Mouse (Mus musculus) CH12.LX (cell line): Measurements from ENCODE around the gene Naa16.

Experiments
- CHD2 ChIP-seq: IDR thresholded peaks from 2 replicates; pipeline ENCODE4 v1.6.1; 2011; ENCODE audit warnings: low read length, improper control_type of control experiment
- CTCF ChIP-seq, 2 experiments: IDR thresholded peaks in 1 of 2; conservative IDR thresholded peaks in 1 of 2; 2 replicates each; pipeline ENCODE4 v1.5.1; 2011 to 2012; ENCODE audit warnings: low read depth in 2 of 2, low read length in 2 of 2, improper control_type of control experiment in 1 of 2, inconsistent platforms in 1 of 2, mild to moderate bottlenecking in 1 of 2, moderate library complexity in 1 of 2
- ELF1 ChIP-seq: IDR thresholded peaks from 2 replicates; pipeline ENCODE4 v1.6.1; 2014; ENCODE audit warnings: low read depth, mild to moderate bottlenecking, inconsistent platforms, low read length, improper control_type of control experiment
- EP300 ChIP-seq: IDR thresholded peaks from 2 replicates; pipeline ENCODE4 v1.6.1; 2011; ENCODE audit warnings: low read length, improper control_type of control experiment
- GABPA ChIP-seq: IDR thresholded peaks from 2 replicates; pipeline ENCODE4 v1.6.1; 2012; ENCODE audit warnings: low read depth, low read length, improper control_type of control experiment, inconsistent platforms; ENCODE audit not compliant: insufficient replicate concordance
- MAX ChIP-seq: IDR thresholded peaks from 2 replicates; pipeline ENCODE4 v1.6.1; 2011; ENCODE audit warnings: low read length, improper control_type of control experiment
- MYC ChIP-seq: IDR thresholded peaks from 2 replicates; pipeline ENCODE4 v1.6.1; 2011; ENCODE audit warnings: low read depth, mild to moderate bottlenecking, improper control_type of control experiment, low read length
- POLR2A ChIP-seq: IDR thresholded peaks from 2 replicates; pipeline ENCODE4 v1.6.1; 2011; ENCODE audit warnings: low read depth, mild to moderate bottlenecking, improper control_type of control experiment, low read length
- SMC3 ChIP-seq: IDR thresholded peaks from 2 replicates; pipeline ENCODE4 v1.6.1; 2011; ENCODE audit warnings: low read depth, low read length, improper control_type of control experiment
- ZC3H11A ChIP-seq: IDR thresholded peaks from 2 replicates; pipeline ENCODE4 v1.6.1; 2012; ENCODE audit warnings: low read depth, mild to moderate bottlenecking, inconsistent platforms, low read length, improper control_type of control experiment
- ZKSCAN1 ChIP-seq: IDR thresholded peaks from 2 replicates; pipeline ENCODE4 v1.6.1; 2012; ENCODE audit warnings: low read depth, inconsistent platforms, low read length, improper control_type of control experiment, borderline replicate concordance
- ZNF384 ChIP-seq: IDR thresholded peaks from 2 replicates; pipeline ENCODE4 v1.6.1; 2012; ENCODE audit warnings: low read depth, low read length, improper control_type of control experiment, inconsistent platforms

DNA sequence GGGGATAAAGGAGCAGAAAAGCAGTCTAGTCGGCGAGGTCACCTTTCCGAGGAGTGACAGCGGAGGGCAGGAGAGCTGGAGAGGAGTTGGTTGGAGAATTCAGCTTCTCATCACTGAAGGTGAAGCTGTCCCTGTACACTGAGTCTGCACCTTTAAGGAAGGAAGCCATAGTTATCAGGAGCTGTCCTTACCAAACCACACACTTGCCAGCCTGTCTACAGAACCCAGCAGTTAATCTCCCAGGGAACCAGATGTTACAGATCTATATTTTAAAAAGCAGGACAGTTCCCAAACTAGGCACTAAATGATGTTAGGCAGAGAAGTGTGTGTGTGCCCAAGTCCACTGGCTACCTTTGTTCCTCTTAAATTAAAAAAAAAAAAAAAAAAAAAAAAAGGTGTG lies 98.9 kb downstream of the Naa16 start:
- no peak for TF ChIP-seq ZC3H11A
- TF ChIP-seq CHD2 = no peak
- TF ChIP-seq MAX = no peak
- TF ChIP-seq GABPA = no peak
- TF ChIP-seq EP300 = no peak
- no peak for TF ChIP-seq POLR2A
- TF ChIP-seq CTCF (conservative IDR thresholded peaks at IDR 0.05 in 1 of 2, IDR thresholded peaks at IDR 0.05 in 1 of 2; ENCODE audit: low read depth in 2 of 2, low read length in 2 of 2) = no peak
- TF ChIP-seq ZNF384 = no peak
- TF ChIP-seq ZKSCAN1 = no peak
- TF ChIP-seq ELF1 = no peak
- no peak for TF ChIP-seq MYC
- no peak for TF ChIP-seq SMC3
